Mouse (Mus musculus) stomach, postnatal 0 days (tissue): ENCODE results near the gene Disp1.

Source experiments
- CTCF ChIP-seq: IDR thresholded peaks from 2 replicates; pipeline ENCODE4 v1.5.1; 2016; ENCODE audit warnings: antibody characterized with exemption, low read depth, mild to moderate bottlenecking, moderate library complexity
- EP300 ChIP-seq: optimal IDR thresholded peaks from 2 replicates; pipeline ENCODE3; 2016; ENCODE audit warnings: antibody characterized with exemption

- no peak for TF ChIP-seq CTCF
- no peak for TF ChIP-seq EP300
These were observed 134.5 kb downstream of the Disp1 start for GRCm38 (mm10) chr1:183086843-183087242.
